Mouse (Mus musculus) liver, embryonic 13.5 days (tissue): ENCODE results near the gene Hltf. TPM values are rescaled to one million over a fixed set of nuclear protein-coding genes. Genes with fewer than 3 reads are reported as not detected.
"Not testable (repeated sequence)": the region's sequence is repeated elsewhere in the genome, so short reads cannot be mapped to it uniquely, and the experiment has no call there.

Source experiments
- ATAC-seq: fragments of 200-750 bp; cut with Nextera tagmentation; 2 replicates; pipeline ENCODE4 v1.8.0; 2017; ENCODE audit warnings: low read depth, mild to moderate bottlenecking, moderate number of reproducible peaks, moderate library complexity
- DNase-seq: peaks from one replicate; pipeline ENCODE4 v3.0.0; 2022
- H3K27ac ChIP-seq: fragments of 300-500 bp; sonication (generic); 2 replicates; pipeline ENCODE4 v1.5.1; 2015; ENCODE audit warnings: moderate library complexity, mild to moderate bottlenecking, inconsistent platforms
- H3K27me3 ChIP-seq: fragments of 300-500 bp; sonication (generic); 2 replicates; pipeline ENCODE4 v1.6.1; 2015; ENCODE audit warnings: mild to moderate bottlenecking, inconsistent platforms
- H3K36me3 ChIP-seq: fragments of 300-500 bp; sonication (generic); 2 replicates; pipeline ENCODE4 v1.6.1; 2015; ENCODE audit warnings: mild to moderate bottlenecking, inconsistent platforms
- H3K4me1 ChIP-seq: fragments of 300-500 bp; sonication (generic); replicated peaks from 2 replicates; pipeline ENCODE4 v1.6.1; 2015; ENCODE audit warnings: inconsistent platforms
- H3K4me2 ChIP-seq: fragments of 300-500 bp; sonication (generic); 2 replicates; pipeline ENCODE4 v1.6.1; 2015; ENCODE audit warnings: inconsistent platforms, mild to moderate bottlenecking, moderate library complexity
- H3K4me3 ChIP-seq: fragments of 300-500 bp; sonication (generic); replicated peaks from 2 replicates; pipeline ENCODE4 v1.5.1; 2015; ENCODE audit warnings: mild to moderate bottlenecking, inconsistent platforms
- H3K9ac ChIP-seq: fragments of 300-500 bp; sonication (generic); 2 replicates; pipeline ENCODE4 v1.6.1; 2015; ENCODE audit warnings: mild to moderate bottlenecking, inconsistent platforms
- H3K9me3 ChIP-seq: fragments of 300-500 bp; sonication (generic); replicated peaks from 2 replicates; pipeline ENCODE4 v1.6.1; 2016; ENCODE audit warnings: inconsistent platforms
- WGBS: fragments of 180-500 bp; shearing (Covaris S2); methylation state at CpG from one replicate; pipeline ENCODE4 v1.1.7; 2015; ENCODE audit not compliant: insufficient replicate concordance; 5-methylcytosine and 5-hydroxymethylcytosine counted together
- polyA plus RNA-seq: library from polyadenylated mRNA; unstranded; fragments of >200 nt; fragmentation: Nextera tagmentation; extraction: Ambion mirVana; gene quantifications from 2 replicates; pipeline ENCODE4 v1.2.1, GENCODE M21; 2015

Gene Hltf
- polyA plus RNA-seq, 1 experiment from 2014 or later, result 9.3 TPM

- H3K27ac ChIP-seq, result peak overlapping the region; percentile 79
- H3K27me3 ChIP-seq, result no peaks in the 10 kb centered on the region
- ATAC-seq, result no peak
- H3K9me3 ChIP-seq, result no peaks in the 10 kb centered on the region
- no peaks in the 10 kb centered on the region for H3K36me3 ChIP-seq
- peaks cover 17% of the 10 kb centered on the region for H3K4me1 ChIP-seq
- peak overlapping the region; percentile 71 for H3K9ac ChIP-seq
- peak overlapping the region; percentile 79 for H3K4me3 ChIP-seq
- 11% methylated on average over 10 of the region's 10 CpGs for WGBS
- no peak for DNase-seq
- peak overlapping the region; percentile 87 for H3K4me2 ChIP-seq
Observed at GRCm38 (mm10) chr3:20033761-20034718, 23.6 kb upstream of the Hltf start.

DNA sequence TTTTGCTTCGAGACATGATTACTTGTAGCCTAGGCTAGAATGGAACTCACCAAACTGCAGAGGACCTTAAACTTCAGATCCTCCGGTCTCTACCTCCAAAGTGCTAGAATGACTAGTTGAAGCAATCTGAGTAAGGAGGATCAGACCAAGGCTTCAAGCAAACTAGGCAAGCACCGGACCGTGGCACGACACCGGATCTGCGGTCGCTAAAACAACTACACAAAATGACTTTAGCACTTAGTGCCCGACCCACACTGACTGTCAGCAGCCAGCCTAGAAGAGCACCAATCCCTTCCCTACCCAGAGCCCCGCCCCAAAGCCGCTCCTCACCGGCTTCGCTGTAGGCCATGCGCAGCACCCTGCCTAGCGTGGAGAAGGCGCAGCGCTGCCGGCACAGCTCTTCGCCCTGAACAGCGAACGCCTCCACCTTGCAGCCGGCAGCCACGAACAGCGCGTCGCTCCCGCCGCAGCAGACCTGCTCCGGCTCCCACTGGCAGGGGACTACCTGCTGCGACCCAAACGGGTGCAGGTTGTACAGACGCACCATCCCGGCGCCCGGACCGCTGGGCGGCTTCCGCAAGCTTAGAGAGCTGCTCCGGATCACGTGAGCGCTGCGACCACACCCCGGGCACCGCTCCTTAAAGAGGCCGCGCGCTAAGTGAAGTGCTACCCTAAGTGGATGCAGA, 22.7 kb upstream of the Hltf start, which contains the start of gene Hps3:
Hps3 (minus strand) TSS at position 597 of the 686 bp plus-strand sequence.
- DNase-seq (peak; percentile 82), ATAC-seq (peak; percentile 100)
- Histone ChIP-seq H3K36me3 (no peaks in the 10 kb centered on the region), H3K9me3 (no peaks in the 10 kb centered on the region), H3K4me2 (peak within 1 kb of the TSS; percentile 87), H3K4me3 (peak within 1 kb of the TSS; percentile 79), H3K9ac (peak within 1 kb of the TSS; percentile 71), H3K27me3 (no peaks in the 10 kb centered on the region), H3K4me1 (peaks cover 17% of the 10 kb centered on the region), H3K27ac (peak within 1 kb of the TSS; percentile 79)
- under 1% methylated on average over 47 of the region's 47 CpGs for WGBS

- ATAC-seq, result no peak
Observed at GRCm38 (mm10) chr3:20036069-20036468, 21.5 kb upstream of the Hltf start.

GRCm38 (mm10) chr3:20041461-20041860, 16.1 kb upstream of the Hltf start:
- not testable (repeated sequence) for H3K4me1 ChIP-seq, H3K9ac ChIP-seq, H3K4me2 ChIP-seq, ATAC-seq, H3K9me3 ChIP-seq, H3K27ac ChIP-seq, H3K4me3 ChIP-seq, H3K27me3 ChIP-seq, H3K36me3 ChIP-seq, DNase-seq
- 77% methylated on average over 7 of the region's 7 CpGs for WGBS

More at GRCm38 (mm10) chr3:20036069-20036468, 21.5 kb upstream of the Hltf start:
- 74% methylated on average over 4 of the region's 4 CpGs for WGBS
- Histone ChIP-seq H3K27ac (no peak overlapping the region), H3K36me3 (no peaks in the 10 kb centered on the region), H3K4me2 (no peak overlapping the region), H3K4me3 (no peak overlapping the region), H3K9me3 (no peaks in the 10 kb centered on the region), H3K4me1 (peaks cover 17% of the 10 kb centered on the region), H3K27me3 (no peaks in the 10 kb centered on the region), H3K9ac (no peak overlapping the region)
- DNase-seq, result no peak

- H3K4me3 ChIP-seq, H3K27ac ChIP-seq, H3K4me1 ChIP-seq, H3K4me2 ChIP-seq, H3K36me3 ChIP-seq, ATAC-seq, DNase-seq, H3K27me3 ChIP-seq, H3K9me3 ChIP-seq, H3K9ac ChIP-seq: not testable (repeated sequence)
- 60% methylated on average over 3 of the region's 3 CpGs for whole genome bisulfite sequencing
Observed at GRCm38 (mm10) chr3:20044736-20045135, 12.9 kb upstream of the Hltf start.

GRCm38 (mm10) chr3:20058197-20058541, 558 bp downstream of the Hltf start:
- DNase-seq (no peak), ATAC-seq (no peak)
- Histone ChIP-seq H3K9ac (peak overlapping the region; percentile 76), H3K36me3 (0 out of 2 replicates have a peak, but pooled peaks cover 5% of the 10 kb centered on the region), H3K9me3 (no peaks in the 10 kb centered on the region), H3K4me3 (peak overlapping the region; percentile 84), H3K27me3 (no peaks in the 10 kb centered on the region), H3K4me1 (peaks cover 13% of the 10 kb centered on the region), H3K4me2 (peak overlapping the region; percentile 75), H3K27ac (no peak overlapping the region)
- WGBS, result under 1% methylated on average over 6 of the region's 9 CpGs

DNA sequence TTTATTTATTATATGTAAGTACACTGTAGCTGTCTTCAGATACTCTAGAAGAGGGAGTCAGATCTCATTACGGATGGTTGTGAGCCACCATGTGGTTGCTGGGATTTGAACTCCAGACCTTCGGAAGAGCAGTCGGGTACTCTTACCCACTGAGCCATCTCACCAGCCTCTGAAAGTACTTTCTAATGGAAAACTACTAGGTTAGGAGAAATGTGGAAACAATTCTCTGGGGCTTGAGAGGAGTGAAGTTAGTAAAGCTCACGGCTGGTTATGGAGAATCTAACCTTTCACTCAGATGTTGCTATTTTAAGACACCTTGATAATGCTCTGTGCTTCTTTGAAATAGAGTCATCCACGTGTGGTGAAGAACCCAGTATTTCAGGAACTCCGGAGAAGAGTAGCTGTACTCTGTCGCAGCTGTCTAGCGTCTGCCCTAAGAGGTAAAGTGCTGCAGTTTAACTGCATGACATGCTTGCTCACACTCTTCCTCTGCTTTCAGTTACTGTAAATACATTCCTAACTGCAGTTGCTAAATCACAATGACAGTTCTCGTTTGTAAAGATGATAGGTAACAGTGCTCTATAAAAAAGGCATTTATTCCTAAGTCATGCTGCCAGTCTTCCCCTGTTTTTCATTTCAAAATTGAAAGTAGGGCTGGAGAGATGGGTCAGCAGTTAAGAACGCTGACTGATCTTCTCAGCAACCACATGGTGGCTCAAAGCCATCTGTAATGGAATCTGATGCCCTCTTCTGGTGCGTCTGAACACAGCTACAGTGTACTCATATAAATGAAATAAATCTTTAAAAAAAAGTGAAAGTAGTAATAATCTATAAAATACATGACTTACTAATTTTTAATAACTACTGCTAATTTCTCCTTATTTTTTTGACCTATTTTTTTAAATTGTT, 18.8 kb downstream of the Hltf start:
- Histone ChIP-seq H3K4me3 (no peak overlapping the region), H3K27me3 (no peaks in the 10 kb centered on the region), H3K4me1 (no peaks in the 10 kb centered on the region), H3K27ac (no peak overlapping the region), H3K4me2 (no peak overlapping the region), H3K36me3 (peaks cover 23% of the 10 kb centered on the region), H3K9me3 (no peaks in the 10 kb centered on the region), H3K9ac (no peak overlapping the region)
- no peak for DNase-seq
- ATAC-seq, result no peak; the same call in 1 of the 2 replicates
- WGBS, result 69% methylated on average over 11 of the region's 11 CpGs

- Histone ChIP-seq H3K9ac (no peak overlapping the region), H3K27ac (no peak overlapping the region), H3K4me3 (no peak overlapping the region), H3K36me3 (peaks cover 14% of the 10 kb centered on the region), H3K9me3 (no peaks in the 10 kb centered on the region), H3K4me2 (no peak overlapping the region), H3K4me1 (no peaks in the 10 kb centered on the region), H3K27me3 (no peaks in the 10 kb centered on the region)
- DNase-seq (no peak), ATAC-seq (no peak)
- WGBS, result 63% methylated on average over 3 of the region's 3 CpGs
Observed at GRCm38 (mm10) chr3:20082161-20082560, 24.6 kb downstream of the Hltf start.

DNA sequence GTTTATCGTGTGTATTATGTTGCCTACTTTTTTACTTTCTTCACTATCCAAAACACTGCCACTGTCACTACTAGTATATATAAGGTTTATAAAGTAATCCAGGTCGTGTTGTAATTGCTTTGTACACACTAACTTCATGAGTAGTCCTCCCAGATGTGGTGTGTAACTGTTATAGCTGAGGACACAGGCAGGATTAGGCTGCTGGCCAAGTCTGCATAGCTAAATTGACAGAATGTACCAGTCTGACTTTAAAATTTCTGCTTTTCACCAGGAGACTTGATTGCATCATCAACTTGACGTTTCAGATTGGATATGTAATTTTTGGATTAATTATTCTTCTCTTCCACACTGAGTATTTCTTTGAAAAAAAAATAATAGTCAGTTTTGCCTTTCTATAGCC, 46.2 kb downstream of the Hltf start:
- Histone ChIP-seq H3K9me3 (no peaks in the 10 kb centered on the region), H3K27me3 (no peaks in the 10 kb centered on the region), H3K27ac (no peak overlapping the region), H3K4me2 (no peak overlapping the region), H3K4me1 (peaks cover 2% of the 10 kb centered on the region; the same call in 1 of the 2 replicates), H3K4me3 (no peak overlapping the region), H3K36me3 (peaks cover 11% of the 10 kb centered on the region; the same call in 1 of the 2 replicates), H3K9ac (no peak overlapping the region)
- 60% methylated on average over 3 of the region's 3 CpGs for WGBS
- ATAC-seq, result no peak
- DNase-seq, result no peak

- Histone ChIP-seq H3K4me3 (no peak overlapping the region), H3K4me1 (peaks cover 2% of the 10 kb centered on the region; the same call in 1 of the 2 replicates), H3K36me3 (peaks cover 11% of the 10 kb centered on the region; the same call in 1 of the 2 replicates), H3K9me3 (no peaks in the 10 kb centered on the region), H3K27me3 (no peaks in the 10 kb centered on the region), H3K9ac (no peak overlapping the region), H3K27ac (no peak overlapping the region), H3K4me2 (no peak overlapping the region)
- DNase-seq (no peak), ATAC-seq (no peak)
- WGBS, result 62% methylated on average over 8 of the region's 8 CpGs
Observed at GRCm38 (mm10) chr3:20104318-20104717, 46.7 kb downstream of the Hltf start.
